Mouse (Mus musculus) cortical plate, adult 2 months (tissue): ENCODE data around the gene Kdm1b. TPM values are rescaled to one million over a fixed set of nuclear protein-coding genes. Genes with fewer than 3 reads are reported as not detected.
A peak's percentile ranks its signal among the peaks of the same experiment; 100 is the strongest.

Source experiments
- H3K27ac ChIP-seq: fragments of 200-500 bp; 2 replicates; pipeline ENCODE4 v1.5.1; 2012; ENCODE audit warnings: low read length, control low read depth, inconsistent platforms; ENCODE audit not compliant: insufficient read depth
- H3K4me1 ChIP-seq: fragments of 200-500 bp; 2 replicates; pipeline ENCODE4 v1.6.1; 2011; ENCODE audit warnings: low read length; ENCODE audit not compliant: control insufficient read depth, insufficient read depth
- H3K4me3 ChIP-seq: fragments of 200-500 bp; 2 replicates; pipeline ENCODE4 v1.5.1; 2011; ENCODE audit warnings: mild to moderate bottlenecking, low read length, control low read depth; ENCODE audit not compliant: insufficient read depth
- CTCF ChIP-seq: fragments of 200-500 bp; IDR thresholded peaks from 2 replicates; pipeline ENCODE4 v1.5.1; 2011; ENCODE audit warnings: mild to moderate bottlenecking, control low read depth, low read length; ENCODE audit not compliant: insufficient read depth; ENCODE audit errors: extremely low read depth
- POLR2A ChIP-seq: fragments of 200-500 bp; IDR thresholded peaks from 2 replicates; pipeline ENCODE4 v1.6.1; 2011; ENCODE audit warnings: mild to moderate bottlenecking, low read length, control low read depth; ENCODE audit not compliant: insufficient read depth; ENCODE audit errors: extremely low read depth
- polyA plus RNA-seq: library from polyadenylated mRNA; depleted of rRNA; stranded (reverse); fragments of >200 nt; gene quantifications from 2 replicates; pipeline ENCODE4 v1.2.3, GENCODE M21; 2012; rRNA removed

Kdm1b gene
- polyA plus RNA-seq, 1 experiment: 7.1 TPM

GRCm38 (mm10) chr13:47122537-47123430 is 79.5 kb downstream of the Kdm1b start, which contains the start of gene Rnf144b:
Rnf144b (plus strand) TSS chr13:47122656.
- peak within 1 kb of the TSS; percentile 78 for H3K4me3 ChIP-seq
- H3K4me1 ChIP-seq: no peaks in the 10 kb centered on the region
- TF ChIP-seq POLR2A (no peak), CTCF (no peak)
- H3K27ac ChIP-seq: peak within 1 kb of the TSS; percentile 28

- TF ChIP-seq CTCF: no peak
- no peak for TF ChIP-seq POLR2A
Measured at GRCm38 (mm10) chr13:47124449-47124848, 81.2 kb downstream of the Kdm1b start.

GRCm38 (mm10) chr13:47124986-47125385 is 81.7 kb downstream of the Kdm1b start:
- Histone ChIP-seq H3K4me3 (no peak overlapping the region), H3K4me1 (no peaks in the 10 kb centered on the region), H3K27ac (no peak overlapping the region)
- no peak for TF ChIP-seq CTCF
- no peak for TF ChIP-seq POLR2A

More at GRCm38 (mm10) chr13:47124449-47124848, 81.2 kb downstream of the Kdm1b start:
- Histone ChIP-seq H3K4me1 (no peaks in the 10 kb centered on the region), H3K4me3 (no peak overlapping the region), H3K27ac (no peak overlapping the region)

- Histone ChIP-seq H3K4me3 (no peak overlapping the region), H3K27ac (no peak overlapping the region), H3K4me1 (no peaks in the 10 kb centered on the region)
- TF ChIP-seq CTCF (no peak), POLR2A (no peak)
Measured at GRCm38 (mm10) chr13:47125595-47125994, 82.3 kb downstream of the Kdm1b start.

- H3K4me3 ChIP-seq: no peak overlapping the region
- H3K4me1 ChIP-seq: no peaks in the 10 kb centered on the region
- TF ChIP-seq POLR2A: no peak
- no peak for TF ChIP-seq CTCF
- no peak overlapping the region for H3K27ac ChIP-seq
Measured at GRCm38 (mm10) chr13:47129090-47129489, 85.8 kb downstream of the Kdm1b start.

GRCm38 (mm10) chr13:47133058-47133457 is 89.8 kb downstream of the Kdm1b start:
- H3K27ac ChIP-seq: no peak overlapping the region
- H3K4me3 ChIP-seq: no peak overlapping the region
- H3K4me1 ChIP-seq: no peaks in the 10 kb centered on the region
- TF ChIP-seq CTCF: no peak
- TF ChIP-seq POLR2A: no peak

GRCm38 (mm10) chr13:47134836-47135235 is 91.5 kb downstream of the Kdm1b start:
- Histone ChIP-seq H3K27ac (no peak overlapping the region), H3K4me1 (no peaks in the 10 kb centered on the region), H3K4me3 (no peak overlapping the region)
- no peak for TF ChIP-seq POLR2A
- TF ChIP-seq CTCF: no peak

Other genes starting within 250 kb of the Kdm1b start
- 16.0 TPM in 2 replicates for gene Kif13a, start 113.6 kb upstream of the Kdm1b start, polyA plus RNA-seq
- gene Nhlrc1, start 28.6 kb upstream of the Kdm1b start, polyA plus RNA-seq: 12.0 and 13.2 TPM in 2 replicates
- 12.3 and 13.9 TPM in 2 replicates for gene Tpmt, start 1.2 kb downstream of the Kdm1b start, polyA plus RNA-seq
- 41.4 and 46.1 TPM in 2 replicates for gene Dek, start 62.7 kb downstream of the Kdm1b start, polyA plus RNA-seq
- 15.1 and 16.2 TPM in 2 replicates for gene Rnf144b, start 79.2 kb downstream of the Kdm1b start, polyA plus RNA-seq